8 mouse cellular contexts compared by ENCODE assay signal in the genomic region with DNA sequence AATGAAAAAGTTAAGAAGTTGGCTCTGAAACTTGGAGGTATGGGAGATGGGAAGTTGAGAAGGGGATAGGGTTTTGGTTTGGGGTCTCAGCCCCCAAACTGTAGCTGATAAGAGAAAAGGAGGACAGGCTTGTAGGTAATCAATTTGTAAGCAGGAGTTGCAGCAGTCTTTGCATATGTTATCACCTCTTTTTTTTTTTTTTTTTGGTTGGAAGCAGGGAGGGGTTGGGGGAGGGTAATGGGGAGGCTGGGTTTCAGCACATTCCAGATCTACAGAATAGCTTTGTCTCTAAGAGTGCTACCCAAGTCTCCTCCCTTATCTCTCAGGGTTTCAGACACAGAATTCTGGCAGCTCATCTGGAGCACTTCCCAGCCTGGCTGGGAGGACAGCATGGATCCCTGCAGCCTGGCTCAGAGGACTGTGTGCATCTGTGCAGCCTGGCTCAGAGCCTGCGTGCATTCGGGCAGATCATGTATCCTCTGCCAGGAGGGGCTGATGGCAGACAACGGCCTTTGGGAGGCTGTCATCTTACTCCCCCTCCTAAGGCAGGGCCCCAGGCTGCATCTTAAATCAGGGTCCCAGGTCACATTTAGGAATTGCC. TPM values are rescaled to one million over a fixed set of nuclear protein-coding genes. Genes with fewer than 3 reads are reported as not detected.
A peak's percentile ranks its signal among the peaks of the same experiment; 100 is the strongest.
DNase-seq lines count a peak whose midpoint lies in the region; ATAC-seq and TF ChIP-seq lines count a peak whose summit lies in the region.

No protein-coding gene starts in this region.

- H3K27ac ChIP-seq in CH12.LX (ENCODE audit: insufficient read depth, low read depth) = no peak overlapping the region
- peak overlapping the region; percentile 21; the same call in 1 of the 2 replicates for H3K27ac ChIP-seq in bone marrow, adult 2 months (ENCODE audit: control insufficient read depth, insufficient read depth, low read depth, low read length, poor library complexity)
- H3K27ac ChIP-seq in forebrain, embryonic 16.5 days (ENCODE audit: low read length) = peak overlapping the region; percentile 81
- H3K27ac ChIP-seq in midbrain, embryonic 10.5 days (replicated peaks) = peak overlapping the region; percentile 76
- H3K27ac ChIP-seq in stomach, postnatal 0 days (replicated peaks) = 0 out of 2 replicates have a peak overlapping the region, but pooled peaks have one; percentile 40

- TF ChIP-seq POLR2A in CH12.LX (IDR thresholded peaks at IDR 0.05; ENCODE audit: low read depth, low read length) = no peak
- TF ChIP-seq POLR2A in bone marrow, adult 2 months (IDR thresholded peaks at IDR 0.05; ENCODE audit: borderline replicate concordance, control insufficient read depth, low read depth, low read length) = no peak

- no peak overlapping the region for H3K4me3 ChIP-seq in CH12.LX (replicated peaks in 1 of 3; ENCODE audit: low read depth in 2 of 3, low read length in 2 of 3, poor library complexity in 1 of 3)
- no peak overlapping the region for H3K4me3 ChIP-seq in bone marrow, adult 2 months (replicated peaks; ENCODE audit: control insufficient read depth, low read depth, low read length)
- H3K4me3 ChIP-seq in forebrain, embryonic 16.5 days (replicated peaks; ENCODE audit: low read length) = no peak overlapping the region
- H3K4me3 ChIP-seq in midbrain, embryonic 10.5 days = peak overlapping the region; percentile 24; the same call in 1 of the 2 replicates
- H3K4me3 ChIP-seq in stomach, postnatal 0 days (ENCODE audit: low read depth, low read length) = no peak overlapping the region

- H3K4me2 ChIP-seq in CH12.LX (ENCODE audit: insufficient read depth, low read depth, poor library complexity, severe bottlenecking) = no peak overlapping the region
- no peak overlapping the region for H3K4me2 ChIP-seq in forebrain, embryonic 16.5 days (ENCODE audit: low read length)
- no peak overlapping the region for H3K4me2 ChIP-seq in stomach, postnatal 0 days (replicated peaks; ENCODE audit: low read depth)

- TF ChIP-seq CTCF in CH12.LX (conservative IDR thresholded peaks at IDR 0.05 in 1 of 2, IDR thresholded peaks at IDR 0.05 in 1 of 2; ENCODE audit: low read depth in 2 of 2, low read length in 2 of 2) = no peak
- no peak for TF ChIP-seq CTCF in bone marrow, adult 2 months (IDR thresholded peaks at IDR 0.05; ENCODE audit: control insufficient read depth, insufficient read depth, low read length)
- no peak for TF ChIP-seq CTCF in stomach, postnatal 0 days (IDR thresholded peaks at IDR 0.05; ENCODE audit: low read depth)

- in situ Hi-C loops in CH12.LX (cut with MboI; ENCODE audit: low pct_ligation_motif_present, low pct_unique_long_range_greater_than_20kb, low sequenced_read_pairs) = no loop called here

- dilution Hi-C loops in CH12.LX (cut with MboI; ENCODE audit: extremely low pct_ligation_motif_present, extremely low pct_unique_long_range_greater_than_20kb, low sequenced_read_pairs) = no loop called here

- WGBS in bone marrow, adult 2 months = 46% methylated on average over 3 of the region's 3 CpGs
- 3% methylated on average over 3 of the region's 3 CpGs for WGBS in forebrain, embryonic 16.5 days
- 15% methylated on average over 3 of the region's 3 CpGs for WGBS in midbrain, embryonic 10.5 days
- 12% methylated on average over 3 of the region's 3 CpGs for WGBS in stomach, postnatal 0 days

- H3K79me2 ChIP-seq in CH12.LX (replicated peaks; ENCODE audit: control insufficient read depth, extremely low read depth, insufficient read depth, poor library complexity, severe bottlenecking) = no peaks in the 10 kb centered on the region

- no peaks in the 10 kb centered on the region for H3K27me3 ChIP-seq in CH12.LX (replicated peaks)
- H3K27me3 ChIP-seq in forebrain, embryonic 16.5 days (replicated peaks; ENCODE audit: control insufficient read depth, insufficient read depth, low read length) = no peaks in the 10 kb centered on the region
- no peaks in the 10 kb centered on the region for H3K27me3 ChIP-seq in midbrain, embryonic 10.5 days (ENCODE audit: low read depth, poor library complexity, severe bottlenecking)
- no peaks in the 10 kb centered on the region for H3K27me3 ChIP-seq in stomach, postnatal 0 days (ENCODE audit: control insufficient read depth, insufficient read depth, low read length)

- no peak for DNase-seq in CH12.LX (ENCODE audit: extremely low read depth)
- DNase-seq in heart, postnatal 10 days = peak; percentile 83 to 86
- peak; percentile 81 to 94 for DNase-seq in layer of hippocampus, postnatal 14 days (ENCODE audit: low spot score in 2 of 2)
- peak; percentile 32 for DNase-seq in midbrain, embryonic 10.5 days (ENCODE audit: low spot score)
- no peak for DNase-seq in stomach, postnatal 0 days (ENCODE audit: low spot score)
- DNase-seq in thymus, postnatal 4 days = no peak

- TF ChIP-seq EP300 in CH12.LX (IDR thresholded peaks at IDR 0.05; ENCODE audit: low read length) = no peak
- no peak for TF ChIP-seq EP300 in stomach, postnatal 0 days (optimal IDR thresholded peaks at IDR 0.05)

- ATAC-seq in forebrain, embryonic 16.5 days = peak; percentile 84
- no peak for ATAC-seq in stomach, postnatal 0 days (ENCODE audit: low FRiP score, low TSS enrichment)

- no peaks in the 10 kb centered on the region for H3K36me3 ChIP-seq in CH12.LX (replicated peaks in 1 of 2; ENCODE audit: control insufficient read depth in 1 of 2, insufficient read depth in 1 of 2, low read length in 1 of 2)
- H3K36me3 ChIP-seq in forebrain, embryonic 16.5 days (ENCODE audit: control insufficient read depth, insufficient read depth) = no peaks in the 10 kb centered on the region
- no peaks in the 10 kb centered on the region for H3K36me3 ChIP-seq in midbrain, embryonic 10.5 days
- H3K36me3 ChIP-seq in stomach, postnatal 0 days (ENCODE audit: control insufficient read depth, insufficient read depth, low read length) = no peaks in the 10 kb centered on the region

- peaks cover 4% of the 10 kb centered on the region for H3K9me3 ChIP-seq in CH12.LX (replicated peaks; ENCODE audit: low read length)
- H3K9me3 ChIP-seq in forebrain, embryonic 16.5 days (ENCODE audit: control insufficient read depth, low read length) = no peaks in the 10 kb centered on the region
- peaks cover 2% of the 10 kb centered on the region; the same call in 1 of the 2 replicates for H3K9me3 ChIP-seq in midbrain, embryonic 10.5 days (replicated peaks)
- H3K9me3 ChIP-seq in stomach, postnatal 0 days (ENCODE audit: control insufficient read depth, low read length) = 0 out of 2 replicates have a peak, but pooled peaks cover 2% of the 10 kb centered on the region

- intact Hi-C loops in heart, postnatal 10 days (cut with DNase I) = no loop called here

- no peak overlapping the region for H3K9ac ChIP-seq in CH12.LX (ENCODE audit: insufficient read depth, low read depth)
- H3K9ac ChIP-seq in forebrain, embryonic 16.5 days (replicated peaks; ENCODE audit: low read depth, low read length) = no peak overlapping the region
- H3K9ac ChIP-seq in stomach, postnatal 0 days (ENCODE audit: low read length) = no peak overlapping the region

- no peak for TF ChIP-seq RAD21 in CH12.LX (IDR thresholded peaks at IDR 0.05; ENCODE audit: low read depth, low read length)

- peaks cover 7 to 25% of the 10 kb centered on the region in 2 experiments for H3K4me1 ChIP-seq in CH12.LX (ENCODE audit: control insufficient read depth in 1 of 2, insufficient read depth in 2 of 2)
- H3K4me1 ChIP-seq in bone marrow, adult 2 months (ENCODE audit: control insufficient read depth, insufficient read depth, low read length) = peaks cover 6% of the 10 kb centered on the region
- peaks cover 19% of the 10 kb centered on the region for H3K4me1 ChIP-seq in forebrain, embryonic 16.5 days (replicated peaks; ENCODE audit: control insufficient read depth, insufficient read depth, low read length)
- H3K4me1 ChIP-seq in midbrain, embryonic 10.5 days = peaks cover 21% of the 10 kb centered on the region
- no peaks in the 10 kb centered on the region for H3K4me1 ChIP-seq in stomach, postnatal 0 days (replicated peaks; ENCODE audit: control insufficient read depth, insufficient read depth)

TF ChIP-seq in CH12.LX, 34 proteins besides CTCF, POLR2A, EP300 and RAD21:
- TF ChIP-seq CHD2 (IDR thresholded peaks at IDR 0.05; ENCODE audit: low read length) (no peak), MEF2A (IDR thresholded peaks at IDR 0.05; ENCODE audit: borderline replicate concordance, low read depth, low read length) (no peak), ZNF384 (IDR thresholded peaks at IDR 0.05; ENCODE audit: low read depth, low read length) (peak; percentile 25; the same call in 1 of the 2 replicates)

RNA-seq across cellular contexts. Expression of a gene that starts 5.1 kb away (rescaled TPM):
- total RNA-seq in CH12.LX (2012; rRNA removed) (118 and 128 TPM in 2 replicates), CH12.LX (2014; rRNA removed) (159 TPM in 2 replicates)
- 163 and 195 TPM in 2 replicates for polyA plus RNA-seq in CH12.LX (2012; ENCODE audit: insufficient read length, low read depth)
- polyA plus RNA-seq in bone marrow, adult 2 months (2011; ENCODE audit: insufficient read depth, insufficient read length, low replicate concordance, missing spikeins) = 213 and 346 TPM in 2 replicates
- 77.5 and 80.8 TPM in 2 replicates for polyA plus RNA-seq in forebrain, embryonic 16.5 days (2015; fragmentation: Nextera tagmentation; extraction: Ambion mirVana)
- 10 to 100 TPM; 84.6 to 89.1 TPM for total RNA-seq in heart, postnatal 10 days (2021)
- total RNA-seq in layer of hippocampus, postnatal 14 days (2021) = 100 to 1,000 TPM; 231 to 249 TPM
- 69.4 and 79.4 TPM in 2 replicates for polyA plus RNA-seq in midbrain, embryonic 10.5 days (2016; fragmentation: Nextera tagmentation; extraction: Ambion mirVana)
- polyA plus RNA-seq in stomach, postnatal 0 days (2015; fragmentation: Nextera tagmentation; extraction: Ambion mirVana) = 53.2 and 56.2 TPM in 2 replicates

RNA-seq across cellular contexts. Expression of a gene that starts 54.9 kb away (rescaled TPM):
- total RNA-seq in CH12.LX (2012; rRNA removed) = 23.7 and 23.8 TPM in 2 replicates
- 23.9 and 24.2 TPM in 2 replicates for total RNA-seq in CH12.LX (2014; rRNA removed)
- polyA plus RNA-seq in CH12.LX (2012; ENCODE audit: insufficient read length, low read depth) = 30.7 TPM in 2 replicates
- 13.0 and 21.9 TPM in 2 replicates for polyA plus RNA-seq in bone marrow, adult 2 months (2011; ENCODE audit: insufficient read depth, insufficient read length, low replicate concordance, missing spikeins)
- 72.3 and 85.2 TPM in 2 replicates for polyA plus RNA-seq in forebrain, embryonic 16.5 days (2015; fragmentation: Nextera tagmentation; extraction: Ambion mirVana)
- 10 to 100 TPM; 40.1 to 46.6 TPM for total RNA-seq in heart, postnatal 10 days (2021)
- 10 to 100 TPM; 81.0 to 86.8 TPM for total RNA-seq in layer of hippocampus, postnatal 14 days (2021)
- polyA plus RNA-seq in midbrain, embryonic 10.5 days (2016; fragmentation: Nextera tagmentation; extraction: Ambion mirVana) = 64.7 and 69.3 TPM in 2 replicates
- 46.8 and 50.7 TPM in 2 replicates for polyA plus RNA-seq in stomach, postnatal 0 days (2015; fragmentation: Nextera tagmentation; extraction: Ambion mirVana)

Comparison
In these comparisons a context has a peak if more than half of its experiments do, and no peak if none do; other contexts are left out.
1. DNase-seq: peak in heart, postnatal 10 days (2 of 2), layer of hippocampus, postnatal 14 days (2 of 2) and midbrain, embryonic 10.5 days (single experiment); none in CH12.LX (single experiment), stomach, postnatal 0 days (single experiment) and thymus, postnatal 4 days (single experiment).